Mouse (Mus musculus) heart, postnatal 4 days (tissue): ENCODE data around the gene Ftsj3. TPM values are rescaled to one million over a fixed set of nuclear protein-coding genes. Genes with fewer than 3 reads are reported as not detected.
A peak's percentile ranks its signal among the peaks of the same experiment; 100 is the strongest.

Source experiments
- DNase-seq: peaks from one replicate; pipeline ENCODE4 v3.0.0; 2021
- total RNA-seq, 2 experiments: library from RNA; stranded (reverse); gene quantifications; 2 replicates each; pipeline ENCODE4 v1.2.3; 2021

The Ftsj3 gene
- total RNA-seq: 10 to 100 TPM; 28.4 to 29.8 TPM

DNA sequence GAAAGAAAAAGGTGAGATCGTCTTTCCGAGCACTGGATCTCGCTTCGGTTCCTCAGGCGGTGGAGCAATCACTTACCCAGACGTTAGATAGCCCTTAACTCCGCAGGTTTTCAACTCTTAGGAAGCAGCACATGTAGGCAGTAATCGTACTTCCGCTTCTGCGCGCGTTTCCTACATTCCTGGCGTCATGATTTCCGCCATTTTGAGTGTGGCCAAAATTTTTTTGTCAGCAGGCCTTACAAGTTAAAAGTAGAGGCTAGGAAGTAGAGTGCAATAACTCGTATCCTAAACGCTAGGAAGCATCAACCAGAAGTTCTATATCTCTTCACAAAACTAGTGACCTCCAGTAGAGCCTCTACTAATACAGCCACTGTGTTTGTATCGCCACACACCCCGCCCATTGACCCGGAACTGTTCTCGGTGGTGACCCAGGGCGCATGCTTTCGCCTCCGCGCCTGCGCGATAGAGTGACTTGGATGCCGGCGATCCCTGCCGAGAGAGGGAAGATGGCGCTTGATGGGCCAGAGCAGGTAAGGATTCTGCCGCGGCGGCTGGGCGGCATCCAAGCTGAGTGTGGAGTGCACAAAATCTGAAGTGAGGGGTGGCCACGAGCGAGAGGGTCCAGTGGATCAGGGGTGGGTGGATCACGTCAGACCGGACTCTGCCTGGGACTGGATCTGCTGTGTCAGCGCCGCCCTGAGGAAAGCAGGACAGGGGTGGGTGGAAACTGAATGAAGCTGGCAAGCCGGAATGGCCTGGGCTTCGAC, at the start of gene Ftsj3, which contains the start of gene Psmc5:
Ftsj3 (minus strand) TSS at position 395 of the 767 bp plus-strand sequence.
Psmc5 (plus strand) TSS at position 470 of the 767 bp plus-strand sequence.
- DNase-seq: peak; percentile 99

- DNase-seq: no peak
Measured at GRCm38 (mm10) chr11:106305348-106306064, 49.6 kb upstream of the Ftsj3 start.

DNA sequence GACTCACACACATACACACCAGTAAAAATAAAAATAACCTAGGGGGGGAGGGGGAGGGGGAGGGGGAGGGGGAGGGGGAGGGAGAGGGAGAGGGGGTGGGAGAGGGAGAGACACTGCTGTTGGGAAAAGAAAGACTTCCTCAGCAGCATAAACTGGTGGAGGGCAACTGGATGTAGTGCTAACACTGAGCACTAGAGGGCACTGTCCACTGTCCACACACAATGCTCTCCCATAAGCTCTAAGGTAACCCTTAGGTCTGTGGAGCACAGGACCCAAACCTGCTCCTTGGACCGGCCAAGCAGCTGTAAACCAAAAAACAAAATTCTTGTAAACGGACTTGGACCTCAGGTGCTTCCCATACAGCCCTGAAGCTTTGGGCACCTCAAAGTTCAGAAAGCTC, 46.8 kb upstream of the Ftsj3 start:
- DNase-seq: peak; percentile 79

DNA sequence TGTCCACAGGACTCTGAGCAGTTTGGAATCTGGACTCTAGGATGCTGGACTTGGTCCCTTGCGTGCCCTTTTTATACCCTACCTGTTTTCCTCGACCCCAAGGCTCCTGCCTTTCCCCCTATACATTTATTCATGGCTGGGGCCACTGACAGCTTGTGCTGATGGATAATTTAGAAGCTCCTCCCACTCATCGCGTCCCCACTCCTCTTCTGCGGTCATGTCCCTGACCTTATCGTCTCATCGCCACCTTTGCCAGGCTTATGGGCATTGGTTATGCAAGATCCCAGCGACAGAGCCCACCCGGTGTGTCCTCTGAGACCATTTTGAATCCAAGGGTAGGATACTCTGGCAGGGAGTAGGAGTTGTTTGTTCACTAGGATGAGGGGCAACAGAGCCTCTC, 45.9 kb upstream of the Ftsj3 start, which contains the start of gene Gh:
Gh (minus strand) TSS at position 101 of the 400 bp plus-strand sequence.
- DNase-seq: no peak

DNA sequence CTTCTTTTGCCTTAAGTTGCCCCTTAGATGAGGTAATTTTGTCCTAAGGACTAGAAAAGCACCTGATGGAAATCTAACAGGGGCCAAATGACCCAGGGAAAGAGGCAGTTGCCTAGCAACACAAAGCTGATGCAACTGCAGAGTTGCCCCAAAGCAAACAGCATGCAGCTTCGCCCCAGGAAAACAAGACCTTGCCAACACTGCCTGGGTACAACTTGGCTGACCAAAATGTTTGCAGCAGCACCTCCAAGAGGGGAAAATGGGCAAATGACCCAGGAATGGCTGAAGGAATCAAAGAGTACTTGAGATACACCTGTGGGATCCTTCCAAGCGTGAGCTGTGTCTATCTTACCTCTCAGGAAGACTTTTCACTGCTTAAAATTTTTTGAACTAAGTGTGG, 36.0 kb upstream of the Ftsj3 start:
- DNase-seq: no peak

DNA sequence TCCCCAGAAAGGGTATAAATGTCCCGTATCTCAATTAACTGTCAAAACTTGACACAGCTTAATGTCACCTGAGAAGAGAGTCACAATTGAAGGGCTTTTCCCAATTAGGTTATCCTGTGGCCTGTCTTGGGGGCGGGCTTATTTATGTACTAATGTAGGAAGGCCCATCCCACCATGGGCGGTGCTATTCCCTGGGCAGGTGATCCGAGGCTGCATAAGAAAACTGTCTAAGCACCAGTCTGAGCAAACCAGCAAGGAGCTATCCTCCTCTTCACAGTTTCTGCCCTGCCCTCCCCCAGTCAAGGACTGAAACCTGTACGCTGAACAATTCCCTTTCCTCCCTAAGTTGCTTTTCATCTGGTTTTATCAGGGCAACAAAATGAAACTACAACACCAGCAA, 34.5 kb upstream of the Ftsj3 start:
- DNase-seq: no peak

- peak; percentile 91 for DNase-seq
Measured at GRCm38 (mm10) chr11:106289369-106289768, 33.5 kb upstream of the Ftsj3 start.

DNA sequence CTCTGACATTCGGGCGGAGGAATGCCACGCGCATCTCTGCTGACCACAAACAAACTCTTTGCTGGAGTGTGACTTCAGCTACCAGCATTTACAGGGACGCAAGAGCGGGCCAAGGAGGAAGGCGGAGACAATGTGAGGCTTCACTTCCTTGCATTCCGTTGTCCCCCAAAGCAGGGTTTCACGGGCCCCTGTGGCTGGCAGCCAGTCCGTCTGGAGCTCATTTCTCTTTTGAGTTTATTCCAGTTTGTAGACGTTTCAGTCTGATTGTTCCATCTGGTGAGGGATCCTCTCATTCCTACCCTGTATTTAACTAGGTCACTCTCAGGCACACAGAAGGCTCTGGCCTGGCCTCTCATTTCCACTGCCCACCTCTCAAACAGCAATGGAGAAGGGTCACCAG, 31.1 kb upstream of the Ftsj3 start:
- DNase-seq: no peak

DNA sequence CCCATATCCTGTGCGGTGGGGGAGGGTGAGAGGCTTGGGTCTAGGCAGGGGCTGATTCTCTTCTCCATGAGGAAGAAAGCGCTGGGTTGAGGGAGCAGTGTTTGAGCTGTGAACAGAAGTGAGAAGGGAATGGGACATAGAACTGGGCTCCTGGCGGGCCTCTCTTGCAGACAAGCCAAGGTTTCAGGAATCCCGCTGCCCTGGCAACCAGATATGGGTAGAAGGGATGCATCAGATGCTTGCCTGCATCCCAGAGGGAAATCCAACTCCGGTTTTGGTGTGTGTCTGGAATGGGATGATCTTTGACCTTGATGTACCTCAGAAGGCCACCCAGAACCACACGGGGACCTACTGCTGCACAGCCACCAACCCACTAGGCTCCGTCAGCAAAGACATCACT, 30.3 kb upstream of the Ftsj3 start:
- no peak for DNase-seq

- DNase-seq: no peak
Measured at GRCm38 (mm10) chr11:106284126-106284525, 28.2 kb upstream of the Ftsj3 start.

DNA sequence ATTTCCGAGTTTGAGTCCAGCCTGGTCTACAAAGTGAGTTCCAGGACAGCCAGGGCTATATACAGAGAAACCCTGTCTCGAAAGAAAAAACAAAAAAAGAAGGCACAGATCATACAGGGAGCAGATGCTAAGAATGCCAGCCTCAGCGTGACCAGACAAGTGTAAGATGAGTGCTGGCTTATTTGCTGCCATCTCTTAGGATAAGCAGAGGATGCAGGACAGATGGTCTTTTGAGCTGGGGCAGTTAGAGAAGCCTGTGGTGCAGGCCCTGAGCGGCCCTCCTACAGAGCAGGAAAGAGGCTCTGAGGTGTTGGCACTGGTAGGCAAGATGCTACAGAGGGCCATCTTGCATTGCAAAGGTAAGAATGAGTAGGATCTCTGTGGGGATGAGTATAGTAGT, 27.5 kb upstream of the Ftsj3 start:
- DNase-seq: no peak

GRCm38 (mm10) chr11:106282452-106282851, 26.6 kb upstream of the Ftsj3 start:
- no peak for DNase-seq

DNA sequence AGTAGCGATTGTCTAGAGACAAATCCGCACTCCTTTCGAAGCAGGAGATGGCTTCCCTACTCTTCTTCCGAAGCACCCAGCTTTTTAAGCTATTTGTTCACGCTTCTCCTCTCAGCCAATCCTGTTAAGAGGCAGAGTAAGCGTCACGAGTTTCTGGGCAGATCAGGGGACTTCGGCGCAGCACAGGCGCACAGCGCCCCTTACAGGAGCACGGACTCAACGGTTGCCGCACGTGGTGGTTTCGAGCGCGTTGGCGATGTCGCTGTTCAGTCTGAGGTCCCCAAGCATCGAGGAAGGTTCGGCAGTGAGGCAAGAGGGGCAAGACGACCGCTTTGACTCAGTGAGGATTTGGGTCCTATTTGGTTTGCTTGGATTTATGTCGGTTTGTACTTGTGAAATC, 20.6 kb upstream of the Ftsj3 start, which contains the start of gene Tcam1:
Tcam1 (plus strand) TSS at position 219 of the 400 bp plus-strand sequence.
- DNase-seq: peak; percentile 96

DNA sequence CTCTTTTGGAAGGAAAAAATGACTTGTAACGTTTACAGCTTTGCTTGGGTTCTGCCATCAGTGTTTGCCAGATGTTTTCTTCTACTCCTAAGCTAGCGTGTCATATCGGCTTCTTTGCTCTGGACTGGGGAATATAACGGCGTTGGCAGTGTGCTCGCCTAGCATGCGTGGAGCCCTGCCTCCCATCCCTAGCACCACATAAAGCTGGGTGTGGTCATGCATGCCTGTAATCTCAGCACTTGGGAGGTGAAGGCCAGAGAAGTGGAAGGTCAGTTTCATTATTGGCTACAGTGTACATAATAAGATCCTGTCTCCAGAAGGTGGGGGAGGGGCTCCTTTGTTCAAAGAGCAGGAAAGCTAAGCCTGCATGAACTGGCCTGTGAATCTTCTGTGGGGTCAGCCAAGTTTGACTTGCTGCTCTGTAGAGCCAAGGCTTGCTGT, 19.1 kb upstream of the Ftsj3 start:
- DNase-seq: peak; percentile 44

DNA sequence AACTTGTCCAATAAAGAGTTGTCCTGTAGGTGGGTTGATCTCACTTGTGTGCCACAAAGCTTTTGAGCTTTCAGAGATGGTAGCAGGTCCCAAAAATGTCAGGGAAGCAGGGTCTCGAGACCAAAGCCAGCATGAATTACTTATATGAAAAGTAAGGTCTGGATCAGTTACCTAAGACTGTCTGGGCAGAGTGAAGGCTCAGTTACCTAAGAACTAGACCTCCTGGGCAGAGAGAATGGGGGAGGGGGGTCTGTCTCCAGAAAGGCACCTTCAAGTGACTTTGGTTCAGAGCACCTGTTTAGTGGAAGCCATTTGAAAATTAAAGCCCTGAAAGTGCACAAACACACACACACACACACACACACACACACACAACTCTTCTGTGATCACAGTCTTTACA, 18.5 kb upstream of the Ftsj3 start:
- DNase-seq: no peak

- DNase-seq: no peak
Measured at GRCm38 (mm10) chr11:106273811-106274210, 17.9 kb upstream of the Ftsj3 start.

DNA sequence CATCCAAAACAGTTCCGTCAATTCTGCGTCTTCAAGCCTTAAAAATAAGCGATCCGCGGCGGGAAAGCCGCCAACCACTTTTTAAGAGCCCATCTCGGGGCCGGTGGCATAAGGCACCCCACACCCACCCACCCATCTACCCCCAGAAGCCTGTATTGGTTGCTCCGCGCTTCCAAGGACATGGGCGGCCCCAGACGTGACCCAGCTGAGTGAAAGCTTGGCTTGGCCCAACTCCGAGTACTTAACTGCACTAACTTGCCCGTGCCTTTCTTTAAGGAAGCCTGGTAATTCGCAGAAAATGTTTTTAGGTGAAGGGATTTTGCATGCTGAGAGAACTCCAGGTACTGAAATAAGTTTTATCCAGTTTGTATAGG, 17.4 kb upstream of the Ftsj3 start:
- DNase-seq: no peak

DNA sequence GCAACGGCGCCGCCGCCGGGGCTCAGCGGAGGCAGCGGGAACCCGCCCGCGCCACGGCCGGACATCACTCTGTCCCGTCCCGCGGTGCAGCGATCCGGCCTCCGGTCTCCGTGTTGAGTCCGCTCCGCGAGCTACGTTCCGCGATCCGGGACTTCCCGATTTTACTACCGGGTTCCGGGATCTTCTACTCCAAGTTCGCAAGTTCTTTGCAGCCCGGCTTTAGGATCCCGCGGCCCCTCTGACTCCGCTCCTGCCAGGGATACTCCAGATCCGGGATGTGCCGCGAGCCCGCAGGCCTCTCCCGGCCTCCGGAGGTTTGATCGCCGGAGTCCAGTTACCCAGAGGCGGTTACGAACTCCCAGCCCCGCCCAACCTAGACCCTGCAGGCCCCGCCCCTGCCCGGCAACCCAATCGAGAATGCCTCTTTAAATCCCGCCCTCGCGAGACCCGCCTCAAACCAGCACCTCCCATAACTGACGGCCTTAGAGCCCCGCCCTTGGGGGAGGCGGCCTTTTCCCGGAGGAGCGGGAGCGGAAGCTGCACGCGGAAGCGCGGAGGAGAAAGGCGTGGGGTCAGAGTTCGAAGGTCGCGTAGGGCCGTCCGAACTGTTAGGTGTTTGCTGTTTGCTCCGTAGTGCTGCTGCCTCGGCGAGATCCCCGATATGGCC, 16.9 kb upstream of the Ftsj3 start, which contains the start of gene Smarcd2:
Smarcd2 (minus strand) TSS at position 329 of the 667 bp plus-strand sequence.
- peak; percentile 99 for DNase-seq

DNA sequence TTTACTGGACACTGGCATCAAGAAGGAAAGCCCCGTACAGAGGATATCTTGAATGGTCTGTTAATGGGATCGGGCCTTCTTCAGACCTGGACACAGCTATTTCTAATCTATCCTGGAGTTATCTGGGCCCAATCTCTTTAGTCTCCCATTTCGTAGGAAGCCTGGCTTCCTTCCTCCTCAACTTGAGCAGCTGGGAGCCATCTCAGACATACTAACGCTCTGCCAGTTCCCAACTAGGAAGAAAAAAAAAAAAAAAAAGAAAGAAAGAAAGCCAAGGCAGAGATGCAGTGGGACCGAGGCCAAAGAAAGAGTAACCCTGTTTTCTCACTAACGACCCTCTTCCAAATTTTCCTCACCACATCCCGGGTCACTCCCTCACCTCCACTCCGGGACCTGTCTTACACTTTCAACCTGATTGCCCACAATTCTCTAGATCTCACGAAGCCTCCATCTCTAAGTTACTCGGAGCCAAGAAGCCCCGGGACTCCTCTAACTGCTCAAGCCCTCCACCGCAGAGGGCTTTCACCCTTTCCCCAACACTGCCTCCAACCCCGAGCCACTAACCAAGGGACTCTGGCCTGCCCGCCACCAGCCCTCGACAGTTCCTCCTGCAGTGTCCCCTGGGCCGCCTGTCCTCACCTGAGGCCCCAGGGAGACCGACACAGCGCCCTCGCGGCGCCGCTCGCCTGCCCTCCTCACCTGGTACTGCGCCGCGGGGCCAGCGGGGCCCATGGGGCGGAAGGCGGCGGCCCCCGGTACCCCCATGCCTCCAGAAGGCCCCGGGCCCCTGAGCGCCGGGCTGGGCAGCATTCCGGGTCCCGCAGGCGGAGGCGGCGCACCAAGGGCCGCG, 16.1 kb upstream of the Ftsj3 start:
- peak; percentile 53 for DNase-seq

DNA sequence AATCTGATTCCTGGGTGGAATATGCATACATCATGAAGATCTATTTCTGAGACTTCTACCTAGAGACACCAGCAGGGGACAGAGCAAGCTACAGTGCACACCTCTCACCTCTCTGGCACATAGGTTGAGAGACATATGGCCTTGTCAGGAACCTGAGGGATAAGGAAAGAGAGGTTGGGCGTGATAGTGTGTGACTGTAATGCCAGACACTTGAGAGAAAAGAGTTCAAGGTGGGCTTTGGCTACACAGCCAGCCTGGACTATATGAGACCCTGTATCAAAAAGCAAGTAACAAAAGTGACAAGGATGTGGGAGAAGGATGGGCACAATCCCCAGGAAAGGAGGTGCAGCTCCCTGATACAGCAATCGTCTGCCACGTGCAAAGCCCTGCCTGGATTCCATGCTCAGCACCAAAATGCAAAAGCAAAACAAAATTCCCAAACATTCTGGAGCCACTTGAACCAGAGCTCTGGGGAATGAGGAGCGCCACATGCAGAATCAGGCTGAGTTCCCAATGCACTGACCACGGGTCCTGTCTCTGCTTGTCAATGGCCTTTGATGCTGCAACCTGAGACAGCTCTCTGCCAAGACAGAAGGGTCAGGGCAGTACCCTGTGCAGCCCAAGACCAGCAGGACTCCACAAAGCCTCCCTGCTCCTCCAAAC, 15.4 kb upstream of the Ftsj3 start:
- DNase-seq: no peak

DNA sequence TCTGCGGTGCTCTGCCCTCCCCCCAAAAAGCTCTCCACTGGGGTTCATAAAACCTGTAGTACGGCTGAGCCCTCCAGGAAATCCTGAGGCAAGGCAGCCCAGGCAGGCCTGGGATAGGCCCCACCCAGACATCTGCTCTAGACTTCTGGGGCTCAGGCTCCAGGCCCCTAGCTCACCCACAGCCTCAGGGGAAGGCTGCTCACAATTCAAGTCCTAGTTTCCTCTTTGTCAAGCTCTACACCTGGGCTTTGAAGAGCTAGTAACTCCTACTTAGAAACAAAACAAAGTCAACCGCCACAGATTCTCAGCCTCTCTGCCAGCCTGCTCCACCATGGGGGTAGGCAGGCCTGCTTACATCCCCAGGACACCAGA, 13.2 kb upstream of the Ftsj3 start:
- DNase-seq: no peak
